Mouse (Mus musculus) heart, embryonic 11.5 days (tissue): Measurements from ENCODE around the gene AA986860. TPM values are rescaled to one million over a fixed set of nuclear protein-coding genes. Genes with fewer than 3 reads are reported as not detected.

Experiments
- ATAC-seq: fragments of 200-750 bp; cut with Nextera tagmentation; replicated peaks from 2 replicates; pipeline ENCODE4 v1.8.0; 2017; ENCODE audit warnings: moderate library complexity; ENCODE audit not compliant: insufficient number of reproducible peaks, low FRiP score, low TSS enrichment
- H3K27ac ChIP-seq: fragments of 300-500 bp; sonication (generic); 2 replicates; pipeline ENCODE4 v1.5.1; 2014; ENCODE audit warnings: mild to moderate bottlenecking, low read depth, low read length
- H3K27me3 ChIP-seq: fragments of 300-500 bp; sonication (generic); 2 replicates; pipeline ENCODE4 v1.6.1; 2014; ENCODE audit warnings: mild to moderate bottlenecking, low read length, mixed read lengths; ENCODE audit not compliant: control insufficient read depth, insufficient read depth
- H3K36me3 ChIP-seq: fragments of 300-500 bp; sonication (generic); 2 replicates; pipeline ENCODE4 v1.6.1; 2014; ENCODE audit warnings: mild to moderate bottlenecking, low read length, moderate library complexity, mixed read lengths; ENCODE audit not compliant: control insufficient read depth, insufficient read depth
- H3K4me1 ChIP-seq: fragments of 300-500 bp; sonication (generic); 2 replicates; pipeline ENCODE4 v1.6.1; 2014; ENCODE audit warnings: low read length; ENCODE audit not compliant: control insufficient read depth, insufficient read depth
- H3K4me2 ChIP-seq: fragments of 300-500 bp; sonication (generic); 2 replicates; pipeline ENCODE4 v1.6.1; 2014; ENCODE audit warnings: mild to moderate bottlenecking, moderate library complexity
- H3K4me3 ChIP-seq: fragments of 300-500 bp; sonication (generic); 2 replicates; pipeline ENCODE4 v1.5.1; 2014; ENCODE audit warnings: low read depth, low read length
- H3K9ac ChIP-seq: fragments of 300-500 bp; sonication (generic); 2 replicates; pipeline ENCODE4 v1.6.1; 2014; ENCODE audit warnings: mild to moderate bottlenecking, low read depth, low read length, moderate library complexity
- H3K9me3 ChIP-seq: fragments of 300-500 bp; sonication (generic); replicated peaks from 2 replicates; pipeline ENCODE4 v1.6.1; 2016; ENCODE audit warnings: low read length; ENCODE audit not compliant: control insufficient read depth
- WGBS: fragments of 180-500 bp; shearing (Covaris S2); extraction: QIAGEN DNeasy Blood & Tissue Kit; methylation state at CpG from one replicate; pipeline ENCODE4 v1.1.7; 2014; ENCODE audit not compliant: insufficient replicate concordance; 5-methylcytosine and 5-hydroxymethylcytosine counted together
- polyA plus RNA-seq: library from polyadenylated mRNA; unstranded; fragments of >200 nt; fragmentation: Nextera tagmentation; extraction: Ambion mirVana; gene quantifications from 2 replicates; pipeline ENCODE4 v1.2.1, GENCODE M21; 2014

AA986860 gene
- polyA plus RNA-seq, 1 experiment from 2014 or later = 1.2 TPM

DNA sequence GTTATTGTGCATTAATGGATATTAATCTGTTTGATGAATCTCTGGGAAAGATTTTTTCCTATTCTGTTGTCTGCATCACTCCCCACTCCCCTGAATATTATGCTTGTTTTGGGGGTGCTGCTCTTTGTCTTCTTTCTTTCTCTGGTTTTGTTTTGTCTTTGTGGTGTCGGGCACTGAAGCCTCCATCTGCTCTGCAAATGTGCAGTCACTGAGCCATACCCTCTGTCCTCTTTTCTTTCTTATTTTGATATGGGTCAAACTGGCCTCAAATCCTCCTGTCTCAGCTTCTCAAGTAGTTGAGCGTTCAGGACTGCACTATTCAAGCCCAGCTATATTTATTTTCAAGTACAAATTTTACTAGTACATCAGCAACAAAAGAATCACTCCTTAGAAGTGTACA lies 43.5 kb downstream of the AA986860 start:
- ATAC-seq = no peak
- Histone ChIP-seq H3K4me2 (no peak overlapping the region), H3K27me3 (no peaks in the 10 kb centered on the region), H3K36me3 (no peaks in the 10 kb centered on the region), H3K9me3 (no peaks in the 10 kb centered on the region), H3K27ac (no peak overlapping the region), H3K9ac (no peak overlapping the region), H3K4me3 (no peak overlapping the region), H3K4me1 (no peaks in the 10 kb centered on the region)
- 79% methylated on average over 2 of the region's 2 CpGs for WGBS

DNA sequence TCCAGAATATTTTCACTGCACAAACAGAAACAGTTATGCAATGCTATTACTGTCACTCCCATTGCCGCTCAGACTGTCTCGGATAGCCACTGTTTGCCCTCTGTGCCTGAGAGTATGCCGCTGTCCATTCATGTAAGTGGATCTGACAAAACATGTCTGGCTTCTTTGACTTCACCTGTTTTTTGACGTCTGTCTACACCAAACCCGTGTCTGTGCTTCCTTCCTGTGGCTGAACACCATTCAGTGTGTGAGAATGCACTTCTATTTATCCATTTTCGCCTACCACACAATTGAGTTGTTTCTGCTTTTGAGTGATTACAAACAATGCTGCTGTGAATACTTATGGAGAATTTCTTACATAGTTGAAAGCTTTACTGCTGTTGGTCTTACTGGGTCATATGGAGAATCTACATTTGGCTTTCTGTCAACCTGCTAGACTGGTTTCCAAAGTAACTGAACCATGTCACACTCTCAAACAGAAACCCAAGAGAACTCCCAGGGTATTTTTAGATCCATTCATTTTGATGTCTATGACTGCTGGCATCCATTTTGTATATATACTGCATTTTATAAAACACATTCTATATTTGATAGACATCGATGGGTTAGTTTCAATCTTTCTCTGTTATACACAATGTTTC lies 44.0 kb downstream of the AA986860 start:
- no peak for ATAC-seq
- H3K9ac ChIP-seq = no peak overlapping the region
- H3K36me3 ChIP-seq = no peaks in the 10 kb centered on the region
- no peak overlapping the region for H3K4me3 ChIP-seq
- no peak overlapping the region for H3K27ac ChIP-seq
- no peak overlapping the region for H3K4me2 ChIP-seq
- no peaks in the 10 kb centered on the region for H3K9me3 ChIP-seq
- H3K27me3 ChIP-seq = no peaks in the 10 kb centered on the region
- WGBS = 69% methylated on average over 7 of the region's 7 CpGs
- H3K4me1 ChIP-seq = no peaks in the 10 kb centered on the region

DNA sequence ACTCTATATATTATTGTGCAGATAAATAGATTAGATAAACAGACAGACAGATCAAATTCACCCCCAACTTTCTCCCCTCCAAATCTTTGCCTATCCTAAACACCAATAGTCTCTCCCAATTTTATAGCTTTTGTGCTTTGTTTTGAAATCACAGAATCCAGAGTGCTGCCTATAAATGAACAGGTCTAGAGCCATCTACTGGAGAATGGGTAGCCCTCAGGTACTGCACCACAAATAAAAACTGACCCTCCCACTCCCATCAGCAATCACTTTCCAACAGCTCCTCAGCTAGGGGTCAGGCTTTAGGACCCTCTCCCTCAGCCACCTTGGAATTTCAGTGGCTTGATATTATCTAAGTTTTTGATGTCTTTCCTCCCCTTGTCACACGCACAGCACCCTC lies 44.9 kb downstream of the AA986860 start:
- 61% methylated on average over 1 of the region's 1 CpGs for WGBS
- no peaks in the 10 kb centered on the region for H3K36me3 ChIP-seq
- ATAC-seq = no peak
- no peaks in the 10 kb centered on the region for H3K9me3 ChIP-seq
- H3K4me1 ChIP-seq = no peaks in the 10 kb centered on the region
- H3K27me3 ChIP-seq = no peaks in the 10 kb centered on the region
- no peak overlapping the region for H3K4me3 ChIP-seq
- H3K27ac ChIP-seq = no peak overlapping the region
- H3K4me2 ChIP-seq = no peak overlapping the region
- no peak overlapping the region for H3K9ac ChIP-seq

DNA sequence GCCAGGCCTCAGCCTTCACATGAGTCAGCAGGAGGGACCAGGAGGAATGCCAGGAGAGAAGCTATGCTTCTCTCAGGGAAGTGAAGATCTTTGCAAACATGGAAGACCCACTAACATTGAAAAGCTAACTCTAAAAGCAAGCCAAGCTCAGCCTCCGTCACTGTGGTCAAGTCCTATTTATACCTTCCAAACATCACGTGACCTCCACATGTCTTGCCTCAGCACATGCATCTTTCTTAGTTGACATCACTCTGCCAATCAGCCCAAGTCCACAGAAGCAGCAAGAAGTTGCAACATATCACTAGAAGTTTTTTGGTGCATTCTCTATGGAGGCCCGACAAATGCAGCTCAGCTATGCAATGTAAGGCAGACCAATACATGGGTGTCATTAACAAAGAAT lies 48.1 kb downstream of the AA986860 start:
- ATAC-seq = no peak
- Histone ChIP-seq H3K4me1 (peaks cover 8% of the 10 kb centered on the region; the same call in 1 of the 2 replicates), H3K27me3 (no peaks in the 10 kb centered on the region), H3K4me2 (no peak overlapping the region), H3K27ac (no peak overlapping the region), H3K4me3 (no peak overlapping the region), H3K36me3 (no peaks in the 10 kb centered on the region), H3K9ac (no peak overlapping the region), H3K9me3 (no peaks in the 10 kb centered on the region)
- 75% methylated on average over 3 of the region's 3 CpGs for WGBS

DNA sequence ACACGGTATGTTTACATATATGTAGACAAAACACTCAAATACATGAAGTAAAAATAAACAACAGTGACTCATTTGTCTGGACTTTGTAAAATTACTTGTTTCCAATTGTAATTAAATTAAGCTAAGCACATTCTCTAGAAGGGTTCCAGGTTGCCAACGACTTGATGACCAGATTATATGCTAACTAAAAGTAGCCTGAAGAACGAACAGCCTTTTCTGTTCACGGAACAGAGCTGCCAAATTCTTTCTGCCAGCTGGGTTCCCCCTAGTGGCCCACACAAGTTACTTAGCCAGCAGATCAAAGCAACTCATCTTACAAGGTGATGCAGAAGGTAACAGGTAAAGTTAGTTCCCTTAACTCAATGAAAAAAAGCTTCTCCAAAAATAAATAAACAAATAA lies 52.3 kb downstream of the AA986860 start:
- Histone ChIP-seq H3K9ac (no peak overlapping the region), H3K9me3 (no peaks in the 10 kb centered on the region)
- WGBS = 20% methylated on average over 4 of the region's 4 CpGs

DNA sequence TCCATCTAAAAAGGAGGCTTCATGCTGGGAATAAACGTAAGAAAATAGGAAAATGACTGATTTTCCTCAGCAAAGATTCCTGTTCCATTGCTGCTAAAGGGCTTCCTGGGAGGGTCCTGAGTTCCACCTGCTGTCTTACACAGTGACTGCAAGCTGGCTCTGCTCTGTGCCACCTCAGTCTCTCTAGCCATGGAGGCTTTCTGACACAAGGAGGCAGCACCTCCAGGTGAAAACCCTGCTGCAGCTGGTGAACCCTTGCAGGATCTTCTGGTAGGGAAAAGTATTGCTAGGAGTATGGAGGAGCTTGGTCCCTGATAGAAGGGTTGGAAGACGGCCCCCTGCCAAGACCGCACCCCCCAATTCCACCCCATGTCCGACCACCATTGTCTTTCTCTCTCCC lies 55.2 kb downstream of the AA986860 start:
- no peak; the same call in 1 of the 2 replicates for ATAC-seq
- no peaks in the 10 kb centered on the region for H3K27me3 ChIP-seq
- H3K9me3 ChIP-seq = no peaks in the 10 kb centered on the region
- no peak overlapping the region for H3K27ac ChIP-seq
- H3K4me2 ChIP-seq = no peak overlapping the region
- H3K4me1 ChIP-seq = peaks cover 8% of the 10 kb centered on the region; the same call in 1 of the 2 replicates
- no peak overlapping the region for H3K9ac ChIP-seq
- H3K36me3 ChIP-seq = no peaks in the 10 kb centered on the region
- no peak overlapping the region for H3K4me3 ChIP-seq
- WGBS = 31% methylated on average over 4 of the region's 4 CpGs

More for the DNA sequence above, 52.3 kb downstream of the AA986860 start:
- Histone ChIP-seq H3K4me1 (peaks cover 8% of the 10 kb centered on the region; the same call in 1 of the 2 replicates), H3K36me3 (no peaks in the 10 kb centered on the region), H3K27ac (no peak overlapping the region), H3K4me2 (no peak overlapping the region), H3K4me3 (no peak overlapping the region), H3K27me3 (no peaks in the 10 kb centered on the region)
- no peak for ATAC-seq

DNA sequence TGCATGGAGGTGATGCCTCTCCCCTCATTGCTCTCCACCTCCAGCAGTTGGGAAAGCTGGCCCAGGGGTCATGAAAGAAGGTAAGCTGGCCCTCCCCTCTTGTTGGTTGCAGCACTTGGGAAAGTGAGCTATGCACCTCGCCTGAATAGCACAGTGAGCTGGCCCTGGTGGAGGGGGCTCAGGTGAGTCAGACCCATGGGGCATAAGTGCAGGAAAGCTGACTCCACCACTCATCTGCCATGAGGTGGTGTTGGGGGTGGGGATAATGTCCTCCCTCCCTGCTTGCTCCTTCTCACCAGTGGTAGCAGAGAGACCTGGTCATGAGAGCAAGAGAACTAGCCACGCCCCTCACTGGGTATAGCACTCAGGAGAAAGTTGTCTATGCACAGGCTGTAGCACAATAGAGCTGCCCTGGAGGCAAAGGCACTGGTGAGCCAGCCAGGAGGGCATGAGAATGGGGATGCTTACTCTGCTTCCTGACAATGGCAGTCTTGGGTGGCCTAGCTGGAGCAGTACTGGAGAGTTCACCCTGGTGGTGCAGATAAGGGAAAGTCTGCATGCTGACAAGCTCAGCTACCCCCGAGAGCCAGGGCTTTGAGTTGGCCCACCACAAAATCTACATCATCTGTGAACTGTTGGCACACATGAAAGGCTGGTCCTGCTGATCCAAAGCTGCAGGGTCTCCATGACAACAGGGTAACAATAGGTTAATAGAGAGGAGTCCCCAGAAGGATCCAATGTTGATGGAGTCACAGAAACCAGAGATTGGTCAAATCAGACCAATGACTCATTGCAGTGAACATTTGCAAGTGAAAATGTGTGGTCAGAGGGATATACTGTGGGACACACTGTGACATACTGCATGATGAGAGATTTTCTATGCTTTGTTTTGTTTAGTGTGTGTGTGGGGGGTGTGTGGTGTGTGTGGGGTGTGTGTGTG lies 58.0 kb downstream of the AA986860 start:
- Histone ChIP-seq H3K4me3 (no peak overlapping the region), H3K9ac (no peak overlapping the region), H3K9me3 (no peaks in the 10 kb centered on the region), H3K4me2 (no peak overlapping the region), H3K4me1 (no peaks in the 10 kb centered on the region), H3K27me3 (no peaks in the 10 kb centered on the region), H3K36me3 (no peaks in the 10 kb centered on the region), H3K27ac (no peak overlapping the region)
- WGBS = 64% methylated on average over 3 of the region's 3 CpGs
- no peak for ATAC-seq
